Mouse (Mus musculus): ENCODE data around the gene Slc25a21.

DNA sequence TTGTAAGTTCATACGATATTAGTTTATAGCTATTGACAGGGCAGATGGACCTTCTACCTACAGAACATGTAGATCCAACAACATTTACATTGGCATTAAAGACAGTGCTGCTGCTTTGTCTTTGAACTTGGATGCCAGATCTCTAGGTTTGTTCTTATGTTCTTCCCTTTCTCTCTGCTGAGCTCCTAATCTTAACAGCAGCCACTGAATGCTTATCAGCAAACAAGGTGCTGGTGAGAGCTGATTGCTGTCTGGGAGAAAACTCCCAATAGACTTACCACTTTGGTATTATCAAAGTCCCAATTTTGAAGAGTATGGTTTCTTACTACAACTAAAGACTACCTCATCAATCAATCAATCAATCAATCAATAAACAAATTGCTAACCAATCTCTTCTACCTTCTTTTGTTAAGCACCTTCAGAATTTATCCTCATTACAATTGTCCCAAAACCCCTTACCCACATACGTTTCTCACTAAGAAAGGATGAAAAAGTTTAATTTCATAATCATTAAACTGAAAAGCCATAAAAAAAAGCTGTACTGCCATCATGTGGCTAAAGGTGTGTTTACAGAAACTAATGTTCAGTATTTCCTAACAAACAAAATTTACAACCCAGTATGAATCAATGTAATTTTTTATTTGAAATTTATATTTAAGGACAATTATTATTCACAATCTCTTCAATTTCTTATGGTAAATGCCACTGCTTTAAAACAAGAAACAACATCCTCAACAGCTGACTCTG is 12.7 kb downstream of the Slc25a21 start:
- TF ChIP-seq POLR2A (IDR thresholded peaks at IDR 0.05; ENCODE audit: extremely low read depth, insufficient read depth, low read length) (no peak), CTCF (IDR thresholded peaks at IDR 0.05; ENCODE audit: extremely low read depth, insufficient read depth, low read length) (no peak)
